Comparison of ENCODE assay signal across 11 mouse cellular contexts in genomic region chr12:106080945-106081747, GRCm38 (mm10).
A peak's percentile ranks its signal among the peaks of the same experiment; 100 is the strongest.
DNase-seq lines count a peak whose midpoint lies in the region; ATAC-seq and TF ChIP-seq lines count a peak whose summit lies in the region.
"Had no signal": no experiment of that assay in that cellular context is flagged by ENCODE, and none has a peak within 500 bp of the region (broad histone marks: within the 10 kb centered on the region; RNA-seq: fewer than 3 reads in every experiment).

No protein-coding gene starts in this region.

- TF ChIP-seq POLR2A in olfactory bulb, adult 2 months (IDR thresholded peaks at IDR 0.05; ENCODE audit: insufficient read depth, low read depth, low read length), result no peak

- H3K9ac ChIP-seq in hindbrain, postnatal 0 days (replicated peaks; ENCODE audit: low read length), result peak overlapping the region; percentile 28; the same call in 1 of the 2 replicates
- no peak overlapping the region for H3K9ac ChIP-seq in kidney, embryonic 14.5 days (ENCODE audit: low read depth, low read length)
- H3K9ac ChIP-seq: embryonic facial prominence, embryonic 12.5 days; liver, embryonic 15.5 days had no signal

- intact Hi-C loops in left cerebral cortex, postnatal 4 days (cut with DNase I), result no loop called here

- no peak for ATAC-seq in hindbrain, postnatal 0 days
- ATAC-seq in kidney, embryonic 14.5 days (ENCODE audit: low FRiP score, low TSS enrichment), result no peak

- H3K4me3 ChIP-seq in hindbrain, postnatal 0 days (ENCODE audit: low read length), result peak overlapping the region; percentile 19
- H3K4me3 ChIP-seq in olfactory bulb, adult 2 months (ENCODE audit: insufficient read depth, low read depth, low read length), result peak overlapping the region; percentile 23
- no peak overlapping the region for H3K4me3 ChIP-seq in kidney, embryonic 14.5 days (ENCODE audit: low read length)
- H3K4me3 ChIP-seq: embryonic facial prominence, embryonic 12.5 days; liver, embryonic 15.5 days had no signal

- peak; percentile 54 for DNase-seq in left cerebral cortex, postnatal 4 days
- no peak for DNase-seq in left cerebral cortex, adult 9 months (ENCODE audit: low spot score in 2 of 2)
- DNase-seq in embryo, embryonic 11 days, result peak; percentile 67
- DNase-seq in hindbrain, postnatal 0 days (ENCODE audit: low spot score), result peak; percentile 56
- no peak for DNase-seq in urinary bladder, postnatal 4 days (ENCODE audit: low spot score in 2 of 2)
- no peak for DNase-seq in thymus, postnatal 36 days

- WGBS in hindbrain, postnatal 0 days, result 11% methylated on average over 23 of the region's 23 CpGs
- WGBS in olfactory bulb, adult 2 months, result 33% methylated on average over 23 of the region's 23 CpGs
- 43% methylated on average over 23 of the region's 23 CpGs for WGBS in kidney, embryonic 14.5 days

- no peak overlapping the region for H3K27ac ChIP-seq in hindbrain, postnatal 0 days
- H3K27ac ChIP-seq in olfactory bulb, adult 2 months (ENCODE audit: insufficient read depth, low read depth, low read length), result no peak overlapping the region
- H3K27ac ChIP-seq in kidney, embryonic 14.5 days (ENCODE audit: low read depth, low read length), result no peak overlapping the region
- H3K27ac ChIP-seq: embryonic facial prominence, embryonic 12.5 days; liver, embryonic 15.5 days had no signal

- H3K4me2 ChIP-seq in hindbrain, postnatal 0 days (ENCODE audit: low read depth, low read length), result peak overlapping the region; percentile 56
- H3K4me2 ChIP-seq in kidney, embryonic 14.5 days (replicated peaks; ENCODE audit: low read depth, low read length), result no peak overlapping the region
- H3K4me2 ChIP-seq: embryonic facial prominence, embryonic 12.5 days; liver, embryonic 15.5 days had no signal

- TF ChIP-seq CTCF in hindbrain, postnatal 0 days (IDR thresholded peaks at IDR 0.05; ENCODE audit: low read depth), result no peak
- no peak for TF ChIP-seq CTCF in olfactory bulb, adult 2 months (IDR thresholded peaks at IDR 0.05; ENCODE audit: insufficient read depth, low read depth, low read length)

- 0 out of 2 replicates have a peak, but pooled peaks cover 5% of the 10 kb centered on the region for H3K27me3 ChIP-seq in hindbrain, postnatal 0 days (ENCODE audit: insufficient read depth, low read length)
- no peaks in the 10 kb centered on the region for H3K27me3 ChIP-seq in kidney, embryonic 14.5 days (ENCODE audit: control insufficient read depth, insufficient read depth, low read length)
- H3K27me3 ChIP-seq: embryonic facial prominence, embryonic 12.5 days; liver, embryonic 15.5 days had no signal

- H3K4me1 ChIP-seq in hindbrain, postnatal 0 days (ENCODE audit: insufficient read depth, low read length), result 0 out of 2 replicates have a peak, but pooled peaks cover 16% of the 10 kb centered on the region
- peaks cover 4% of the 10 kb centered on the region for H3K4me1 ChIP-seq in olfactory bulb, adult 2 months (ENCODE audit: control insufficient read depth, insufficient read depth, low read length)
- H3K4me1 ChIP-seq in kidney, embryonic 14.5 days (ENCODE audit: control insufficient read depth, insufficient read depth, low read length), result no peaks in the 10 kb centered on the region; the same call in none of the 2 replicates
- H3K4me1 ChIP-seq: liver, embryonic 15.5 days had no signal

- no peaks in the 10 kb centered on the region for H3K9me3 ChIP-seq in hindbrain, postnatal 0 days (ENCODE audit: low read length)
- H3K9me3 ChIP-seq in kidney, embryonic 14.5 days (ENCODE audit: control insufficient read depth, low read length), result no peaks in the 10 kb centered on the region
- H3K9me3 ChIP-seq: embryonic facial prominence, embryonic 12.5 days; G1E; liver, embryonic 15.5 days had no signal

- no peaks in the 10 kb centered on the region for H3K36me3 ChIP-seq in hindbrain, postnatal 0 days (ENCODE audit: insufficient read depth, low read length)
- 0 out of 2 replicates have a peak, but pooled peaks cover 5% of the 10 kb centered on the region for H3K36me3 ChIP-seq in kidney, embryonic 14.5 days (ENCODE audit: control insufficient read depth, insufficient read depth, low read length)

Comparison
In these comparisons a context has a peak if more than half of its experiments do, and no peak if none do; other contexts are left out.
1. DNase-seq: peak in left cerebral cortex, postnatal 4 days (single experiment), embryo, embryonic 11 days (single experiment) and hindbrain, postnatal 0 days (single experiment); none in left cerebral cortex, adult 9 months (0 of 2), urinary bladder, postnatal 4 days (0 of 2) and thymus, postnatal 36 days (0 of 2).